Comparison of ENCODE assay signal across 23 mouse cellular contexts in genomic region chr5:130067841-130068264, GRCm38 (mm10). TPM values are rescaled to one million over a fixed set of nuclear protein-coding genes. Genes with fewer than 3 reads are reported as not detected.
DNase-seq lines count a peak whose midpoint lies in the region; ATAC-seq and TF ChIP-seq lines count a peak whose summit lies in the region.
"Had no signal": no experiment of that assay in that cellular context is flagged by ENCODE, and none has a peak within 500 bp of the region (broad histone marks: within the 10 kb centered on the region; RNA-seq: fewer than 3 reads in every experiment).

No protein-coding gene starts in this region.

- H3K27ac ChIP-seq in stomach, embryonic 15.5 days, result no peak overlapping the region
- H3K27ac ChIP-seq in stomach, postnatal 0 days (replicated peaks), result no peak overlapping the region
- H3K27ac ChIP-seq in liver, embryonic 16.5 days (ENCODE audit: low read length), result no peak overlapping the region
- H3K27ac ChIP-seq in midbrain, embryonic 14.5 days (replicated peaks; ENCODE audit: low read depth, low read length), result no peak overlapping the region
- H3K27ac ChIP-seq: forebrain, embryonic 10.5 days; heart, embryonic 10.5 days; hindbrain, embryonic 14.5 days; layer of hippocampus, adult 2 months; midbrain, embryonic 12.5 days had no signal

- peak; percentile 39; the same call in 1 of the 2 replicates for ATAC-seq in stomach, embryonic 15.5 days (ENCODE audit: insufficient read depth, low FRiP score, low read depth)
- ATAC-seq in stomach, postnatal 0 days (ENCODE audit: low FRiP score, low TSS enrichment), result no peak
- peak; percentile 54 for ATAC-seq in liver, embryonic 16.5 days (ENCODE audit: low read depth)
- ATAC-seq in midbrain, embryonic 14.5 days (ENCODE audit: low FRiP score, low TSS enrichment), result no peak
- ATAC-seq: forebrain, postnatal 0 days; inflammation-experienced regulatory T-cells, adult 6 months had no signal

- H3K4me1 ChIP-seq in stomach, embryonic 15.5 days, result no peaks in the 10 kb centered on the region
- no peaks in the 10 kb centered on the region for H3K4me1 ChIP-seq in stomach, postnatal 0 days (replicated peaks; ENCODE audit: control insufficient read depth, insufficient read depth)
- H3K4me1 ChIP-seq in liver, embryonic 16.5 days (ENCODE audit: control insufficient read depth, low read depth, low read length), result peaks cover 10% of the 10 kb centered on the region; the same call in 1 of the 2 replicates
- H3K4me1 ChIP-seq in midbrain, embryonic 14.5 days (ENCODE audit: control insufficient read depth, insufficient read depth, low read length), result no peaks in the 10 kb centered on the region
- H3K4me1 ChIP-seq: forebrain, embryonic 10.5 days; heart, embryonic 10.5 days; midbrain, embryonic 12.5 days had no signal

- 0 out of 2 replicates have a peak, but pooled peaks cover 3% of the 10 kb centered on the region for H3K36me3 ChIP-seq in stomach, embryonic 15.5 days
- H3K36me3 ChIP-seq in stomach, postnatal 0 days (ENCODE audit: control insufficient read depth, insufficient read depth, low read length), result no peaks in the 10 kb centered on the region
- H3K36me3 ChIP-seq in liver, embryonic 16.5 days (ENCODE audit: control insufficient read depth, insufficient read depth), result no peaks in the 10 kb centered on the region
- H3K36me3 ChIP-seq in midbrain, embryonic 14.5 days (ENCODE audit: control insufficient read depth, insufficient read depth, low read length), result no peaks in the 10 kb centered on the region
- H3K36me3 ChIP-seq: forebrain, embryonic 10.5 days; heart, embryonic 10.5 days; midbrain, embryonic 12.5 days had no signal

- peak; percentile 0 for DNase-seq in adrenal gland, adult 2 months
- DNase-seq in adrenal gland, adult (ENCODE audit: inconsistent age in 2 of 2, low spot score in 1 of 2), result no peak
- no peak for DNase-seq in stomach, postnatal 0 days (ENCODE audit: low spot score)
- DNase-seq in midbrain, embryonic 14.5 days, result no peak
- no peak for DNase-seq in retina, postnatal 1 day
- DNase-seq: cerebellum, adult 11-12 months; cerebellum, postnatal 14 days; forebrain, postnatal 0 days; heart, postnatal 4 days; kidney, adult 8-10 months; lung, adult 18-20 months; lung, postnatal 10 days; right cerebral cortex, postnatal 14 days; spleen, adult 18-20 months; thymus, postnatal 36 days had no signal

- H3K9ac ChIP-seq in stomach, embryonic 15.5 days, result no peak overlapping the region
- no peak overlapping the region for H3K9ac ChIP-seq in stomach, postnatal 0 days (ENCODE audit: low read length)
- H3K9ac ChIP-seq in liver, embryonic 16.5 days (ENCODE audit: low read depth, low read length), result no peak overlapping the region
- H3K9ac ChIP-seq in midbrain, embryonic 14.5 days (replicated peaks; ENCODE audit: low read length), result no peak overlapping the region
- H3K9ac ChIP-seq: forebrain, postnatal 0 days; hindbrain, embryonic 14.5 days; midbrain, embryonic 12.5 days had no signal

- no peak for TF ChIP-seq EP300 in stomach, postnatal 0 days (optimal IDR thresholded peaks at IDR 0.05)

- no peaks in the 10 kb centered on the region for H3K9me3 ChIP-seq in stomach, embryonic 15.5 days
- no peaks in the 10 kb centered on the region for H3K9me3 ChIP-seq in stomach, postnatal 0 days (ENCODE audit: control insufficient read depth, low read length)
- H3K9me3 ChIP-seq in liver, embryonic 16.5 days (replicated peaks; ENCODE audit: control insufficient read depth, low read length), result no peaks in the 10 kb centered on the region
- no peaks in the 10 kb centered on the region; the same call in 1 of the 2 replicates for H3K9me3 ChIP-seq in midbrain, embryonic 14.5 days (ENCODE audit: control insufficient read depth, low read length)
- H3K9me3 ChIP-seq: forebrain, embryonic 10.5 days; midbrain, embryonic 12.5 days had no signal

- H3K4me2 ChIP-seq in stomach, embryonic 15.5 days, result no peak overlapping the region
- no peak overlapping the region for H3K4me2 ChIP-seq in stomach, postnatal 0 days (replicated peaks; ENCODE audit: low read depth)
- no peak overlapping the region for H3K4me2 ChIP-seq in liver, embryonic 16.5 days (ENCODE audit: low read depth, low read length)
- H3K4me2 ChIP-seq in midbrain, embryonic 14.5 days (ENCODE audit: low read length), result no peak overlapping the region
- H3K4me2 ChIP-seq: hindbrain, embryonic 14.5 days; midbrain, embryonic 12.5 days had no signal

- H3K27me3 ChIP-seq in stomach, embryonic 15.5 days (replicated peaks), result no peaks in the 10 kb centered on the region
- H3K27me3 ChIP-seq in stomach, postnatal 0 days (ENCODE audit: control insufficient read depth, insufficient read depth, low read length), result no peaks in the 10 kb centered on the region; the same call in 1 of the 2 replicates
- no peaks in the 10 kb centered on the region for H3K27me3 ChIP-seq in liver, embryonic 16.5 days (ENCODE audit: control insufficient read depth, insufficient read depth, low read depth, low read length)
- no peaks in the 10 kb centered on the region for H3K27me3 ChIP-seq in midbrain, embryonic 14.5 days (ENCODE audit: control insufficient read depth, insufficient read depth, low read length)
- H3K27me3 ChIP-seq: midbrain, embryonic 12.5 days had no signal

- no peak overlapping the region for H3K4me3 ChIP-seq in stomach, embryonic 15.5 days (replicated peaks)
- no peak overlapping the region for H3K4me3 ChIP-seq in stomach, postnatal 0 days (ENCODE audit: low read depth, low read length)
- H3K4me3 ChIP-seq in liver, embryonic 16.5 days (ENCODE audit: low read depth, low read length), result no peak overlapping the region
- H3K4me3 ChIP-seq in midbrain, embryonic 14.5 days (replicated peaks; ENCODE audit: low read depth, low read length), result no peak overlapping the region
- H3K4me3 ChIP-seq: forebrain, embryonic 10.5 days; heart, embryonic 10.5 days; layer of hippocampus, adult 2 months; midbrain, embryonic 12.5 days had no signal

- TF ChIP-seq CTCF in stomach, postnatal 0 days (IDR thresholded peaks at IDR 0.05; ENCODE audit: low read depth), result no peak

- WGBS in stomach, embryonic 15.5 days, result 46% methylated on average over 3 of the region's 3 CpGs
- 56% methylated on average over 3 of the region's 3 CpGs for WGBS in stomach, postnatal 0 days
- WGBS in liver, embryonic 16.5 days (ENCODE audit: insufficient replicate concordance), result 27% methylated on average over 3 of the region's 3 CpGs
- WGBS in midbrain, embryonic 14.5 days, result 76% methylated on average over 3 of the region's 3 CpGs

RNA-seq across cellular contexts. Expression of gene Tpst1, which starts 5.3 kb away (rescaled TPM):
- total RNA-seq in adrenal gland, adult 2 months (2021), result 10 to 100 TPM; 27.5 to 66.2 TPM
- polyA plus RNA-seq in adrenal gland, adult 2 months (2012; rRNA removed), result 39.5 and 42.4 TPM in 2 replicates
- polyA plus RNA-seq in stomach, embryonic 15.5 days (2015; fragmentation: Nextera tagmentation; extraction: Ambion mirVana), result 70.1 and 77.3 TPM in 2 replicates
- polyA plus RNA-seq in stomach, postnatal 0 days (2015; fragmentation: Nextera tagmentation; extraction: Ambion mirVana), result 44.5 and 47.3 TPM in 2 replicates
- 19.6 and 20.9 TPM in 2 replicates for polyA plus RNA-seq in liver, embryonic 16.5 days (2015; fragmentation: Nextera tagmentation; extraction: Ambion mirVana)
- polyA plus RNA-seq in midbrain, embryonic 14.5 days (2014; fragmentation: Nextera tagmentation; extraction: Ambion mirVana), result 41.5 and 55.8 TPM in 2 replicates

RNA-seq across cellular contexts. Expression of gene Crcp, which starts 38.8 kb away (rescaled TPM):
- 10 to 100 TPM; 33.6 to 43.0 TPM for total RNA-seq in adrenal gland, adult 2 months (2021)
- polyA plus RNA-seq in adrenal gland, adult 2 months (2012; rRNA removed), result 6.6 and 10.2 TPM in 2 replicates
- 31.6 and 33.1 TPM in 2 replicates for polyA plus RNA-seq in stomach, embryonic 15.5 days (2015; fragmentation: Nextera tagmentation; extraction: Ambion mirVana)
- polyA plus RNA-seq in stomach, postnatal 0 days (2015; fragmentation: Nextera tagmentation; extraction: Ambion mirVana), result 26.0 and 26.4 TPM in 2 replicates
- polyA plus RNA-seq in liver, embryonic 16.5 days (2015; fragmentation: Nextera tagmentation; extraction: Ambion mirVana), result 17.8 and 19.9 TPM in 2 replicates
- 54.8 and 72.9 TPM in 2 replicates for polyA plus RNA-seq in midbrain, embryonic 14.5 days (2014; fragmentation: Nextera tagmentation; extraction: Ambion mirVana)

RNA-seq across cellular contexts. Expression of gene Asl, which starts 38.8 kb away (rescaled TPM):
- total RNA-seq in adrenal gland, adult 2 months (2021), result 100 to 1,000 TPM in 1 of 2 experiments, 10 to 100 TPM in 1; 92.5 to 106 TPM
- polyA plus RNA-seq in adrenal gland, adult 2 months (2012; rRNA removed), result 74.2 and 115 TPM in 2 replicates
- polyA plus RNA-seq in stomach, embryonic 15.5 days (2015; fragmentation: Nextera tagmentation; extraction: Ambion mirVana), result 49.1 and 50.1 TPM in 2 replicates
- polyA plus RNA-seq in stomach, postnatal 0 days (2015; fragmentation: Nextera tagmentation; extraction: Ambion mirVana), result 27.3 and 36.1 TPM in 2 replicates
- 61.8 and 65.8 TPM in 2 replicates for polyA plus RNA-seq in liver, embryonic 16.5 days (2015; fragmentation: Nextera tagmentation; extraction: Ambion mirVana)
- polyA plus RNA-seq in midbrain, embryonic 14.5 days (2014; fragmentation: Nextera tagmentation; extraction: Ambion mirVana), result 32.6 and 50.3 TPM in 2 replicates

Comparison
In these comparisons a context has a peak if more than half of its experiments do, and no peak if none do; other contexts are left out.
1. ATAC-seq: peak in stomach, embryonic 15.5 days (single experiment) and liver, embryonic 16.5 days (single experiment); none in stomach, postnatal 0 days (single experiment) and midbrain, embryonic 14.5 days (single experiment).